13 mouse cellular contexts compared by ENCODE assay signal in the genomic region with DNA sequence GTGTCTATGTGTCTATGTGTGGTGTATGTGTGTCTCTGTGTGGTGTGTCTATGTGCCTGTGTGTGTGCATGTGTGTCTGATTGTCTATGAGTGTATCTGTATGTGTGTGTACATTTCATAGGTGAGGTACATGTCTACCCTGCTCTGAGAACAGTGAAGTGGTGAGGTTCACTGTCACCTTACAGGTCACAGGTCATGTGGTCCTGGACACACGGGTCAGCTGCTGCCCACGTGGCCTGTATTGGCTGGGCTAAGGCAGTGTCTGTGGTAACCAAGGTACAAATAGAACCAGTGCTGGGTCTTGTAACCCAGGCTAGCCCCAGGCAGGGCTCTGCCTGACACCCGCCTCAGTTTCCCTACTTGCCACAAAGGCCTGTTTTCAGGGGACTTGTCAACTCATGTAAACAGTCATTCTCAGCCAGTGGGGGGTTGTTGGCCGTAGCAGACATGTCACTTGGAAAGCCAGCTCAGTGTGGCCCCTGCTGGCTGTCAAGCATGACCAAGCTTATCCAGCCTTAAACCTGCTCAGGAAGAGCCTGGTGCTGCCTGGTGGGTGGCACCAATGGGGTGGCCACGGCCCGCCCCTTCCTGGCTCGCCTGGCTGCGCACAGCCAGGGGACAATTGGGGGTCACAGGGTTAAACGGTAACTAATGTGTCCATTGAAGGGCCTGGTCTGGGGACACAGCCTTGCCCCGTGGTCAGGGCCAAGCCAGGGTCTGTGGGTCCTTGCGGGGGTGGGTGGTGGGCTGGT. TPM values are rescaled to one million over a fixed set of nuclear protein-coding genes. Genes with fewer than 3 reads are reported as not detected.
DNase-seq lines count a peak whose midpoint lies in the region; ATAC-seq and TF ChIP-seq lines count a peak whose summit lies in the region.
"Had no signal": no experiment of that assay in that cellular context is flagged by ENCODE, and none has a peak within 500 bp of the region (broad histone marks: within the 10 kb centered on the region; RNA-seq: fewer than 3 reads in every experiment).

No protein-coding gene starts in this region.

- no peak for TF ChIP-seq CTCF in stomach, postnatal 0 days (IDR thresholded peaks at IDR 0.05; ENCODE audit: low read depth)

- no peak for DNase-seq in heart, postnatal 25 days (ENCODE audit: low spot score)
- DNase-seq in midbrain, embryonic 14.5 days, result no peak
- DNase-seq in kidney, postnatal 4 days, result peak; percentile 62 to 77
- no peak for DNase-seq in stomach, postnatal 0 days (ENCODE audit: low spot score)
- DNase-seq in thymus, postnatal 0 days (ENCODE audit: low spot score), result no peak

- H3K4me3 ChIP-seq in heart, embryonic 11.5 days (ENCODE audit: low read depth, low read length), result no peak overlapping the region
- no peak overlapping the region for H3K4me3 ChIP-seq in midbrain, embryonic 13.5 days (replicated peaks)
- H3K4me3 ChIP-seq in midbrain, embryonic 14.5 days (replicated peaks; ENCODE audit: low read depth, low read length), result no peak overlapping the region
- H3K4me3 ChIP-seq in stomach, postnatal 0 days (ENCODE audit: low read depth, low read length), result no peak overlapping the region
- no peak overlapping the region for H3K4me3 ChIP-seq in midbrain, embryonic 15.5 days
- H3K4me3 ChIP-seq: limb, embryonic 15.5 days had no signal

- no peak for TF ChIP-seq EP300 in stomach, postnatal 0 days (optimal IDR thresholded peaks at IDR 0.05)

- intact Hi-C loops in heart, postnatal 25 days (cut with DNase I), result no loop called here

- no peak overlapping the region for H3K27ac ChIP-seq in heart, embryonic 11.5 days (ENCODE audit: low read depth, low read length)
- no peak overlapping the region for H3K27ac ChIP-seq in midbrain, embryonic 13.5 days
- no peak overlapping the region for H3K27ac ChIP-seq in midbrain, embryonic 14.5 days (replicated peaks; ENCODE audit: low read depth, low read length)
- H3K27ac ChIP-seq in stomach, postnatal 0 days (replicated peaks), result peak overlapping the region; percentile 18; the same call in 1 of the 2 replicates
- H3K27ac ChIP-seq in midbrain, embryonic 15.5 days, result no peak overlapping the region
- H3K27ac ChIP-seq: limb, embryonic 15.5 days had no signal

- peaks cover 66% of the 10 kb centered on the region for H3K4me1 ChIP-seq in heart, embryonic 11.5 days (ENCODE audit: control insufficient read depth, insufficient read depth, low read length)
- peaks cover 33% of the 10 kb centered on the region for H3K4me1 ChIP-seq in midbrain, embryonic 13.5 days (replicated peaks)
- H3K4me1 ChIP-seq in midbrain, embryonic 14.5 days (ENCODE audit: control insufficient read depth, insufficient read depth, low read length), result 0 out of 2 replicates have a peak, but pooled peaks cover 8% of the 10 kb centered on the region
- peaks cover 19% of the 10 kb centered on the region for H3K4me1 ChIP-seq in stomach, postnatal 0 days (replicated peaks; ENCODE audit: control insufficient read depth, insufficient read depth)
- H3K4me1 ChIP-seq in midbrain, embryonic 15.5 days, result peaks cover 26% of the 10 kb centered on the region

- no peaks in the 10 kb centered on the region for H3K9me3 ChIP-seq in heart, embryonic 11.5 days (replicated peaks; ENCODE audit: control insufficient read depth, low read length)
- H3K9me3 ChIP-seq in midbrain, embryonic 13.5 days, result no peaks in the 10 kb centered on the region
- no peaks in the 10 kb centered on the region for H3K9me3 ChIP-seq in midbrain, embryonic 14.5 days (ENCODE audit: control insufficient read depth, low read length)
- H3K9me3 ChIP-seq in stomach, postnatal 0 days (ENCODE audit: control insufficient read depth, low read length), result no peaks in the 10 kb centered on the region
- H3K9me3 ChIP-seq in midbrain, embryonic 15.5 days, result no peaks in the 10 kb centered on the region
- H3K9me3 ChIP-seq: limb, embryonic 15.5 days had no signal

- no peak for ATAC-seq in heart, embryonic 11.5 days (replicated peaks; ENCODE audit: insufficient number of reproducible peaks, low FRiP score, low TSS enrichment)
- no peak for ATAC-seq in midbrain, embryonic 13.5 days
- ATAC-seq in midbrain, embryonic 14.5 days (ENCODE audit: low FRiP score, low TSS enrichment), result no peak
- ATAC-seq in stomach, postnatal 0 days (ENCODE audit: low FRiP score, low TSS enrichment), result no peak
- ATAC-seq in midbrain, embryonic 15.5 days (replicated peaks), result no peak

- no peak overlapping the region for H3K4me2 ChIP-seq in heart, embryonic 11.5 days
- H3K4me2 ChIP-seq in midbrain, embryonic 13.5 days (replicated peaks), result no peak overlapping the region
- H3K4me2 ChIP-seq in midbrain, embryonic 14.5 days (ENCODE audit: low read length), result no peak overlapping the region
- no peak overlapping the region for H3K4me2 ChIP-seq in stomach, postnatal 0 days (replicated peaks; ENCODE audit: low read depth)
- no peak overlapping the region for H3K4me2 ChIP-seq in midbrain, embryonic 15.5 days

- no peaks in the 10 kb centered on the region for H3K27me3 ChIP-seq in heart, embryonic 11.5 days (ENCODE audit: control insufficient read depth, insufficient read depth, low read length)
- no peaks in the 10 kb centered on the region for H3K27me3 ChIP-seq in midbrain, embryonic 13.5 days
- H3K27me3 ChIP-seq in midbrain, embryonic 14.5 days (ENCODE audit: control insufficient read depth, insufficient read depth, low read length), result no peaks in the 10 kb centered on the region
- no peaks in the 10 kb centered on the region for H3K27me3 ChIP-seq in stomach, postnatal 0 days (ENCODE audit: control insufficient read depth, insufficient read depth, low read length)
- H3K27me3 ChIP-seq in midbrain, embryonic 15.5 days (replicated peaks), result no peaks in the 10 kb centered on the region
- H3K27me3 ChIP-seq: limb, embryonic 15.5 days had no signal

- H3K36me3 ChIP-seq in heart, embryonic 11.5 days (ENCODE audit: control insufficient read depth, insufficient read depth, low read length), result peaks cover 20% of the 10 kb centered on the region
- peaks cover 51% of the 10 kb centered on the region for H3K36me3 ChIP-seq in midbrain, embryonic 13.5 days
- H3K36me3 ChIP-seq in midbrain, embryonic 14.5 days (ENCODE audit: control insufficient read depth, insufficient read depth, low read length), result peaks cover 21% of the 10 kb centered on the region
- no peaks in the 10 kb centered on the region for H3K36me3 ChIP-seq in stomach, postnatal 0 days (ENCODE audit: control insufficient read depth, insufficient read depth, low read length)
- H3K36me3 ChIP-seq in midbrain, embryonic 15.5 days (replicated peaks), result no peaks in the 10 kb centered on the region; the same call in 1 of the 2 replicates

- 82% methylated on average over 11 of the region's 11 CpGs for WGBS in heart, embryonic 11.5 days (ENCODE audit: insufficient replicate concordance)
- WGBS in midbrain, embryonic 13.5 days, result 45% methylated on average over 11 of the region's 11 CpGs
- 39% methylated on average over 11 of the region's 11 CpGs for WGBS in midbrain, embryonic 14.5 days
- whole genome bisulfite sequencing in stomach, postnatal 0 days, result 77% methylated on average over 11 of the region's 11 CpGs
- 49% methylated on average over 11 of the region's 11 CpGs for WGBS in midbrain, embryonic 15.5 days

- H3K9ac ChIP-seq in heart, embryonic 11.5 days (ENCODE audit: low read depth, low read length), result 0 out of 2 replicates have a peak overlapping the region, but pooled peaks have one; percentile 34
- 0 out of 2 replicates have a peak overlapping the region, but pooled peaks have one; percentile 0 for H3K9ac ChIP-seq in midbrain, embryonic 13.5 days (replicated peaks)
- H3K9ac ChIP-seq in midbrain, embryonic 14.5 days (replicated peaks; ENCODE audit: low read length), result no peak overlapping the region
- H3K9ac ChIP-seq in stomach, postnatal 0 days (ENCODE audit: low read length), result no peak overlapping the region
- no peak overlapping the region for H3K9ac ChIP-seq in midbrain, embryonic 15.5 days
- H3K9ac ChIP-seq: limb, embryonic 15.5 days had no signal

RNA-seq across cellular contexts. Expression of a gene that starts 11.1 kb away (rescaled TPM):
- 4.3 and 12.7 TPM in 2 replicates for polyA plus RNA-seq in heart, embryonic 11.5 days (2014; fragmentation: Nextera tagmentation; extraction: Ambion mirVana)
- total RNA-seq in heart, postnatal 25 days (2021), result 1 to 10 TPM; 1.9 to 2.0 TPM
- polyA plus RNA-seq in midbrain, embryonic 13.5 days (2015; fragmentation: Nextera tagmentation; extraction: Ambion mirVana), result 3.8 and 3.9 TPM in 2 replicates
- 2.4 and 4.0 TPM in 2 replicates for polyA plus RNA-seq in midbrain, embryonic 14.5 days (2014; fragmentation: Nextera tagmentation; extraction: Ambion mirVana)
- polyA plus RNA-seq in stomach, postnatal 0 days (2015; fragmentation: Nextera tagmentation; extraction: Ambion mirVana), result 3.2 and 3.5 TPM in 2 replicates
- polyA plus RNA-seq in thymus, postnatal 0 days (2015; fragmentation: Nextera tagmentation; extraction: Ambion mirVana), result 3.7 TPM in 2 replicates
- 2.9 and 4.7 TPM in 2 replicates for polyA plus RNA-seq in midbrain, embryonic 15.5 days (2015; fragmentation: Nextera tagmentation; extraction: Ambion mirVana)

RNA-seq across cellular contexts. Expression of a gene that starts 16.9 kb away (rescaled TPM):
- 87.6 and 89.2 TPM in 2 replicates for polyA plus RNA-seq in heart, embryonic 11.5 days (2014; fragmentation: Nextera tagmentation; extraction: Ambion mirVana)
- 10 to 100 TPM; 81.1 to 82.9 TPM for total RNA-seq in heart, postnatal 25 days (2021)
- 231 TPM in 2 replicates for polyA plus RNA-seq in midbrain, embryonic 13.5 days (2015; fragmentation: Nextera tagmentation; extraction: Ambion mirVana)
- 220 and 229 TPM in 2 replicates for polyA plus RNA-seq in midbrain, embryonic 14.5 days (2014; fragmentation: Nextera tagmentation; extraction: Ambion mirVana)
- 160 and 174 TPM in 2 replicates for polyA plus RNA-seq in stomach, postnatal 0 days (2015; fragmentation: Nextera tagmentation; extraction: Ambion mirVana)
- polyA plus RNA-seq in thymus, postnatal 0 days (2015; fragmentation: Nextera tagmentation; extraction: Ambion mirVana), result 129 and 131 TPM in 2 replicates
- 292 and 296 TPM in 2 replicates for polyA plus RNA-seq in midbrain, embryonic 15.5 days (2015; fragmentation: Nextera tagmentation; extraction: Ambion mirVana)

RNA-seq across cellular contexts. Expression of a gene that starts 21.2 kb away (rescaled TPM):
- 0.15 and 0.31 TPM in 2 replicates for polyA plus RNA-seq in heart, embryonic 11.5 days (2014; fragmentation: Nextera tagmentation; extraction: Ambion mirVana)
- under 1 TPM; 0.14 to 0.18 TPM for total RNA-seq in heart, postnatal 25 days (2021)
- 2.2 and 2.3 TPM in 2 replicates for polyA plus RNA-seq in midbrain, embryonic 13.5 days (2015; fragmentation: Nextera tagmentation; extraction: Ambion mirVana)
- 2.4 and 2.9 TPM in 2 replicates for polyA plus RNA-seq in midbrain, embryonic 14.5 days (2014; fragmentation: Nextera tagmentation; extraction: Ambion mirVana)
- 0.79 and 0.99 TPM in 2 replicates for polyA plus RNA-seq in stomach, postnatal 0 days (2015; fragmentation: Nextera tagmentation; extraction: Ambion mirVana)
- 0.48 and 1.2 TPM in 2 replicates for polyA plus RNA-seq in thymus, postnatal 0 days (2015; fragmentation: Nextera tagmentation; extraction: Ambion mirVana)
- polyA plus RNA-seq in midbrain, embryonic 15.5 days (2015; fragmentation: Nextera tagmentation; extraction: Ambion mirVana), result 3.1 and 3.3 TPM in 2 replicates

RNA-seq across cellular contexts. Expression of a gene that starts 22.0 kb away (rescaled TPM):
- polyA plus RNA-seq in heart, embryonic 11.5 days (2014; fragmentation: Nextera tagmentation; extraction: Ambion mirVana), result 89.8 and 97.6 TPM in 2 replicates
- total RNA-seq in heart, postnatal 25 days (2021), result 10 to 100 TPM; 20.5 to 30.1 TPM
- 76.7 and 78.4 TPM in 2 replicates for polyA plus RNA-seq in midbrain, embryonic 13.5 days (2015; fragmentation: Nextera tagmentation; extraction: Ambion mirVana)
- 89.6 and 117 TPM in 2 replicates for polyA plus RNA-seq in midbrain, embryonic 14.5 days (2014; fragmentation: Nextera tagmentation; extraction: Ambion mirVana)
- 46.9 and 50.3 TPM in 2 replicates for polyA plus RNA-seq in stomach, postnatal 0 days (2015; fragmentation: Nextera tagmentation; extraction: Ambion mirVana)
- 77.5 and 85.8 TPM in 2 replicates for polyA plus RNA-seq in thymus, postnatal 0 days (2015; fragmentation: Nextera tagmentation; extraction: Ambion mirVana)
- polyA plus RNA-seq in midbrain, embryonic 15.5 days (2015; fragmentation: Nextera tagmentation; extraction: Ambion mirVana), result 87.3 and 87.5 TPM in 2 replicates

RNA-seq across cellular contexts. Expression of a gene that starts 27.3 kb away (rescaled TPM):
- 8.1 TPM in 1 of 2 replicates, not detected in the other for polyA plus RNA-seq in heart, embryonic 11.5 days (2014; fragmentation: Nextera tagmentation; extraction: Ambion mirVana)
- not detected for total RNA-seq in heart, postnatal 25 days (2021)
- polyA plus RNA-seq in midbrain, embryonic 13.5 days (2015; fragmentation: Nextera tagmentation; extraction: Ambion mirVana), result 17.5 and 34.1 TPM in 2 replicates
- 3.5 and 8.6 TPM in 2 replicates for polyA plus RNA-seq in midbrain, embryonic 14.5 days (2014; fragmentation: Nextera tagmentation; extraction: Ambion mirVana)
- polyA plus RNA-seq in stomach, postnatal 0 days (2015; fragmentation: Nextera tagmentation; extraction: Ambion mirVana), result 8.9 and 18.0 TPM in 2 replicates
- 5.3 and 15.5 TPM in 2 replicates for polyA plus RNA-seq in thymus, postnatal 0 days (2015; fragmentation: Nextera tagmentation; extraction: Ambion mirVana)
- polyA plus RNA-seq in midbrain, embryonic 15.5 days (2015; fragmentation: Nextera tagmentation; extraction: Ambion mirVana), result not detected in 2 replicates
- total RNA-seq: adrenal gland, postnatal 4 days; layer of hippocampus, adult 18-20 months had no signal
- polyA plus RNA-seq: C2C12; gonadal fat pad, adult 2 months; limb, embryonic 15.5 days had no signal

Comparison
In these comparisons a context has a peak if more than half of its experiments do, and no peak if none do; other contexts are left out.
1. H3K9ac ChIP-seq: peak in heart, embryonic 11.5 days (single experiment) and midbrain, embryonic 13.5 days (single experiment); none in midbrain, embryonic 14.5 days (single experiment), stomach, postnatal 0 days (single experiment) and midbrain, embryonic 15.5 days (single experiment).
2. DNase-seq: peak in kidney, postnatal 4 days (2 of 2); none in heart, postnatal 25 days (single experiment), midbrain, embryonic 14.5 days (single experiment), stomach, postnatal 0 days (single experiment) and thymus, postnatal 0 days (single experiment).